Mouse (Mus musculus) cerebellum, postnatal 4 days (tissue): ENCODE measurements around the gene Snapc4.
"Not testable (repeated sequence)": the region's sequence is repeated elsewhere in the genome, so short reads cannot be mapped to it uniquely, and the experiment has no call there.

Experiments
- DNase-seq, 2 experiments: peaks; one replicate each; pipeline ENCODE4 v3.0.0; 2022; ENCODE audit warnings: low spot score in 2 of 2, mixed read lengths in 1 of 2

Snapc4 gene

DNA sequence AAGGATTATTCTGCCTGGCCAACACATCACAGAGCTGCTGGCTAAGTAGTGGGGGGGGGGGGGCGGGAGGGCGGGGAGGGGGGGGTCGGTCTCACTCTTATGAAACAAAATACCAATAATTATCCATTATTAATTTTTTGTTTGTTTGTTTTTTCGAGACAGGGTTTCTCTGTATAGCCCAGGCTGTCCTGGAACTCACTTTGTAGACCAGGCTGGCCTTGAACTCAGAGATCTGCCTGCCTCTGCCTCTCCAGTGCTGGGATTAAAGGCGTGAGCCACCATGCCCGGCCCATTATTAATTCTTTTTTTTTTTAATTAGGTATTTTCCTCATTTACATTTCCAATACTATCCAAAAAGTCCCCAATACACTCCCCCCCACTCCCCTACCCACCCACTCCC, 418 bp upstream of the Snapc4 start:
- not testable (repeated sequence) for DNase-seq

DNA sequence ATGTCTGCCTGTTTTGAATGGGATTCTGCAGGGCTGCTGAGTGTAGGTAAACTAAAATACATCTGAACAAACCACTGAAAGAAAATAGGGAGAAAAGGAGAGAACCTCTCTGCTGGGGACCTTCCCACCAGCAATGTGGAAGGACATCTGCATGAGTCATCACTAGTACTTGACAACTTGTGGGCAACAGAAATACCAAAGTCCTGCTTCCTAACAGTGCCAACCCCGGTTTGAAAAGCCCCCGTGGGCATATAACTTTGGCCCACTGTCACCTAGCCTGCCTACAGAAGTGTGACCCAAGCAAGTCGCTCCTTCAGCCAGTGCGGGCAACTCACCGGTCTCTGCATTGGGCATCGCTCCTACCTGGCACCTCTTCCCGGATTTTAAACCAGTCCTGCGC, 8.1 kb downstream of the Snapc4 start:
- DNase-seq = no peak

DNA sequence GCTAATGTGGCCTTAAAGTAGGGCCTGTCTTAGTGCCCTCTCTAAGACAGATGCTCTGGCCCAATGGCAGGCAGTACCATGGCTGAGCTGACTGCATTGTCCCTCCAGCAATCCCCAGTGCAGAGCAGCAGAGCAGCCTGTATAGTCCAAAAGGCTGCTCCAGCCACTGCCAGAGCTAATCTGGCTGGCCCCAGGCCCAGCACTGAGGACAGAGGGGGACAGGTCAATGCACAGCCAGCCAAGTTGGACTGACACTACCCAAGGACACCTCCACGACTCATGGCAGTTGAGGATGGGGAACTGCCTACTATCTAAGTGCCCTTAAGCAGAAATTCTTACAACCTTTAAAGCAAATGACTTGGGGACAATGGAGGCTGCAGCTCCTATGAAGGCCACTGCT, 11.9 kb downstream of the Snapc4 start:
- DNase-seq = no peak

DNA sequence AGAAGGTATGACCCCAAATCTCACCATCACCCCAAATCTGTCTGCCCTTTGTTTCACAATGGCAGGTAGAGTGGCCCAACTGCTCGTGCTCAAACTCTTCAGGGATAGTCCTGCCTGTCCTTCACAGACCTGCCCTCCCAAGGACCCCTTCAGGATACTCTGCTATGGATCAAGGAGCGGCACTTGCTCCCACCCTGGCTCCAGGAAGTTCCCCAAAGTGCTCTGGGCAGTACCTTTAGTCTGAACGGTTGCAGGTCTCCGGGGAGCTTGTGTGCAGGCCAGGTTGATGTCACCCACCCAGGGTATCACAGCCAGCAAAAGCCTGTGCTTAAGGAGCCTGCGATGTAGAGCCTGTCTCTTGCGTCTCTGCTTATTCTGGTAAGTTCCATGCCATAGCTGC, 12.5 kb downstream of the Snapc4 start:
- no peak for DNase-seq

DNA sequence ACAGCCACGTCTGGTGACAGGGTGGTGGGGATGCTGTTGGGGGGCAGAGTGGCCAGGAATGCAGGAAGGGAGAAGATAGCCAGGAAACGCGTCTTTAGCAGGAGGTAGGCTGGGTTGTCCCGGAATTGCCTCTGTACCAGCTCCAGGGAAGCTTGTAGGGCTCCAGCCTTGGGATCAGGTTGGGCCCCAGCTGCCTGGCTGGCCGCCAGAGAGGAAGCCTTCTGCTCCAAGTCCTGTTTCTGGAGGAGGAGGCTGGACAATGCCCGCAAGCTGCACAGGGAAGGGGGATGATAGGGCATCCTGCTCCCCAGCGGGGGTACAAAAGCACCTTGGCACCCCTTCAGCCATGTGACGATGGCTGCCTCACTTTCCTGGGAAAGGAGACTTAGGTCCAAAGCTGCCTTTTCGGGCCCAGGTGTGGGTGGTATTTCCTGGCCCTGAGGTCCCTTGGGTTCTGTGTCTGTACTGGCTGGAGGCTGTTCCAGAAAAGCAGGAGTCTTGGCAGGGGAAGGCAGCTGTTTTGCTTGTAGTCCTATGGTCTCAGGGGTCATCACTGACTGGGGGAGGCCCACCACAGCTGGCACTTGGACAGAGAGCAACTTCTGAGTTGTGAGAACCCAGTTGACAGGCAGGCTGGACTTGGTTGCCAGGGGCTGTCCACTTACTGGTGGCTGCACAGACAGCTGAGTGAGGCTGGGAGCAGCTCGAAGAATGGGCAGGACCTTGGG, 15.6 kb downstream of the Snapc4 start:
- peak in 1 of 2 experiments; percentile 61 for DNase-seq

DNA sequence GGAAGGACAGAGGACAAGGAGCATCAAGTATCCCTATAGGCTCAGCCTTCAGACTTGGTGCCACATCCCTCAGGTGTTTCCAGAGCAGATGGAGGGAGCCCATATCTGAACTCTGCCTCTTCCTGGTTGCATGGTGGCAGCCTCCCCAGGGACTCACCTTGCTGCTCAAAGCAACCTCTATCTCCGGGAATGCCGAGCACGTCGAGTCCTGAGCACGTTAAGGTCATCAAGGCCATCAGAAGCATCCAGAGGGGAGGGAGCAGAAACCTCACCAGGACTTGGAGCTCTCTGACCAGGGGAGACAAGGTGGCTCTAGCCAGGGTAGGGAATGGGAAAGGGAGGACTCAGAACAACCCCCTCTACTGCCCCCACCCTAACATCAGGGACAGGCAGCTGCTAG, 17.0 kb downstream of the Snapc4 start:
- no peak for DNase-seq

DNA sequence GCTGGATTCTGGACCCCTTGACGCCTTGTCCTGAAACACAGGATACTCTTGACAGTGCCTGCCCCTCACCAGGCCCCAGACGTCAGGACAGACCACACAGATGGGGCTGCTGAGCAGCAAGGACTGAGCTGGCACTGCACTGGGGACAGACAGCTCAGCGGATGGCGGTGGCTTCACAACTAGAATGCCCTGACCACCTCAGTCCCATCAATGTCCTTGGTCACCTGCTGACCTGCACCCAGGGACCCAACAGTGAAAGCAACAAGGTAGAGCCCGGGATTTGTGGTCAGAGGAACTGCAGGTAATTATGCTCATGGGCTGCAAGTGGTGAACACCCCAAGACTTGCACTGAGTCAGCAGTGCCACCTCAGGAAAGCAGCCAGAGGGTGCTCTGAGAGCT, 17.5 kb downstream of the Snapc4 start:
- no peak for DNase-seq

DNA sequence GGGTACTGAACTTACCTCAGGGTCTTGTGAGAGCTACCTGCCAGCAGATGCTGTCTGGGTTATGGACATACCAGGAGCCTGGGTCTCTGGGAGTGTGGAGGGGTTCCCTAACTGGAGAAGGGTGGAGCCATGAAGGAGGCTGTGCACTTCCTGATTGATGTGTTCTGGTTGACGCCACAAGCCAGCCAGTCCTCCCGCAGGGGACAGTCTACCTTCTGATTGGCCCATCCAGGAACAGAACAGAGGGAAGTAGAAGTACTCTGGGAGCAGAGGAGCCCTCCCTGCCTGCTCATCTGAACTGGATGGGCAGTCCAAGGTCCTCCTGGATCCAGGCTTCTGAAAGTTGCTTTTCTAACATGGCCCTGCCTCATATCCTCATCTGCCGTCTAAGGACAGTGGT, 19.7 kb downstream of the Snapc4 start, which contains the start of gene Card9:
Gene Card9 (minus strand): TSS at position 147 of the 400 bp plus-strand sequence.
- DNase-seq = no peak

DNA sequence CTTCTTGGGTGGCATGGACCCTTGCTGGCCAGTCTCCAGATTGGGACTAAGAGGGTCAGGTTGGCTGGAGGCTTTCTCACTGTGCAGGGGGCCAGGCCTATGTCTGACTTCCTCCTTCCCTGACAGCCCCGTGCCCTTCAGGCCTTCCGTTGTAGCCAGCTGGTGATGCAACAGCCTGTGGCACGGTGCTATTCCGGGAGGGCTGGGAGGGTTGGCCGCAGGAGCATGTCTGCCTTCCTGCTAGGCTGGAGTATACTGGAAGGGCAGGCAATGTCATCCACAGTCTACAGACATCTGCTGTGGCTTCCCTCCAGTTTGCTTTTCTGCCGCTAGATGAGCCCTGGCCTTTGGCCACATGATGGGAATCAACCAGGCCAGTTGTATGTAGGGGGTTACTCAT, 20.5 kb downstream of the Snapc4 start:
- peak in 1 of 2 experiments; percentile 38 for DNase-seq

DNA sequence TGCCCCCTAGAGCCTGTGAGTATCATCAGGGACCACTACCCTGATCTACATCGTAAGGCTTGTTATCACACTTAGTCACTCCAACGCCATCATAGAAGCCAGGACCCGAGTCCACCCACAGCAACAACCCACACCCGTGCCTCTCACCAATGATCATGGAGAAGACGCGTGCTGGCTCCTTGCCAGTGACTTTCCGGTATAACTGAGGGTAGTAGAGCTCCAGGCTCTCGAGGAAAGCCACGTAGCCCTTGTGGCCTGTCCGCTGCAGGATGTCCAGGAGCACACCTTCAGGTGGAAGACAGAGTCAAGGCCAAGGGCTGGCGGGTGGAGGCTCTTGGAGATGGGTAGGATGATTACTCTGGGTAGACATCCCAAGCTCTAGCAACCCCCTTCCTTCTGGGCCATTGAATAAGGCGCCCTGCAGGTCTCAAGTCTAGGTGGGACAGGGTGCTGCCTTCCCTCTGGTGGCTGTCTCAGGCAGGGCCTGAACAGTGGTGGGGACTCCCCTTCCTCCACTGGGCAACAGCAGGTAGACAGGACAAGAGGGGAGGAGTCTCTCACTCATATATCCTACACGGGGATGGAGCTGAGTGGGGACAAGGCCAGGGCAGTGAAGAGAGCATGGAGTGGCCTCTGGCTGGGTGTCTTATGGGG, 21.7 kb downstream of the Snapc4 start:
- DNase-seq = no peak

DNA sequence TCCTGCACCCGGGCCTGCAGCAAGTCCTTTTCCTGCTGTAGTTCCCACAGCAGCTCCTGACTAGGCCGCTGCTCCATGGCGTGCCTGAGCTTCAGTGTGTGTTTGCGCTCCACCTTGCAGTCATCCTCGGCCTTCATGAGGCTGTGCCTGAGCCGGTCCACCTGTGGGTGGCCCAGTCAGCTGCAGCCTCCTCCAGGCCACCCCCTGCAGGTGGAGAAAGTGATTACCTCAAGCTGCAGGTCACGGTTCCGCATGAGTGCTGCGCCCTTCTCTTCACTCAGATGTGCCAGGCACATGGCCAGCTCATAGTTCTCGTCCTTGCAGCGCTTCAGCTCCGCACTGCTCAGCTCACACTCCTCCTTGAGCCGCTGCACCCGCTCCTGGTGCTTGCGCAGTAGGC, 23.0 kb downstream of the Snapc4 start:
- no peak for DNase-seq

DNA sequence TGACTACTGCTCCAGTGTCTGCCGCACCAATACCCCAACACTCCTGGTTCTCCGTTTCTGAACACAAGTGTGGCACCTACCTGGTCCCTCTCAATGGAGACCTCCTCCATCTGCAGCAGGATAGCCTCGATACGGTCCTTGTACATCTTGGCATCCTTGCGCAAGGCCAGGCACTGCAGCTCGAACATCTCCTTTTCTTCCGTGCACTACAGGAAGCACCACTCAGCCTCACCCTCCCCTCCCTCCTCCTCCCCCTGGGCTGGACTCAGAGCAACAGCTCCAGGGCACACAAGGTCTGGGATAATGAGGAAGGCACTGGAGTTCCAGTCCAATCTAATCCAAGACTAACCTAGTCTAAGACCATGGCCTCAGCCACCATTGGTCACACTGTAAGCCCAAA, 23.8 kb downstream of the Snapc4 start:
- no peak for DNase-seq

DNA sequence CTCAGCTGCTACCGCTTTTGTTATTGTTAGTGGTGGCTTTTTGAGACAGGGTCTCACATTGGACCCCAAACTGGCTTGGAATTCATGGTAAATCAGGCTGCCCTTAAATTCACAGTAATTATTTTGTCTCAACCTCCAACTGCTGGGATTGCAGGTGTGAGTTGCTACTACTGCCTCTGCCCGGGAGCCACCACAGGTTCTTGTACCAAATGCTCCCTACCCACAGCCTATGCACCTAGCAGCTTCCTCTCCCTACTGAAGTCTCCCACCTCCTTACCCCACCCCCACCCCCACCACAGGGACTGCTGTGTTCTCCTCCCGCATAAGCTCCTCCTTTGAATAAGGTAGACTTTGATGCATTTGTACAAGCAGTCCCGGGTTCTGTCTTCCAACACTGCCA, 24.2 kb downstream of the Snapc4 start:
- DNase-seq = no peak

DNA sequence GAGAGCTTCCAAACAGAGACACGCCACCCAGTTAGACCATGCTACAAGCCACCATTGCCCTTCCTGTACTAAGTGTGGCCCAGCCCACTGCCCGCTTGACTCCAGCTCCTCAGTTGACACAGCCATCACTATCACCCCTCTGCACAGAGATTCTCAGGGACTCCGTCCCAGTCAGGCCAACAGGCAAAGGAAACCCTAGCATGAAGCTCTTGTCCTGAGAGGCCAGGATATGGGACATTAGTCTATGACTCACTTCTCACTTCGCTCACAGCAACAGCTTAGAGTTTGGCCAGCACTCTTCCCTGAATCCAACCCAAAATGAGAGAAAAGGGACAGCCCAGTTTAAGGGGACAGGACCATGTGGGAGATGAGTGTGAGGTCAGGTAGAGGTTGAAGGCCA, 26.1 kb downstream of the Snapc4 start:
- no peak for DNase-seq

DNA sequence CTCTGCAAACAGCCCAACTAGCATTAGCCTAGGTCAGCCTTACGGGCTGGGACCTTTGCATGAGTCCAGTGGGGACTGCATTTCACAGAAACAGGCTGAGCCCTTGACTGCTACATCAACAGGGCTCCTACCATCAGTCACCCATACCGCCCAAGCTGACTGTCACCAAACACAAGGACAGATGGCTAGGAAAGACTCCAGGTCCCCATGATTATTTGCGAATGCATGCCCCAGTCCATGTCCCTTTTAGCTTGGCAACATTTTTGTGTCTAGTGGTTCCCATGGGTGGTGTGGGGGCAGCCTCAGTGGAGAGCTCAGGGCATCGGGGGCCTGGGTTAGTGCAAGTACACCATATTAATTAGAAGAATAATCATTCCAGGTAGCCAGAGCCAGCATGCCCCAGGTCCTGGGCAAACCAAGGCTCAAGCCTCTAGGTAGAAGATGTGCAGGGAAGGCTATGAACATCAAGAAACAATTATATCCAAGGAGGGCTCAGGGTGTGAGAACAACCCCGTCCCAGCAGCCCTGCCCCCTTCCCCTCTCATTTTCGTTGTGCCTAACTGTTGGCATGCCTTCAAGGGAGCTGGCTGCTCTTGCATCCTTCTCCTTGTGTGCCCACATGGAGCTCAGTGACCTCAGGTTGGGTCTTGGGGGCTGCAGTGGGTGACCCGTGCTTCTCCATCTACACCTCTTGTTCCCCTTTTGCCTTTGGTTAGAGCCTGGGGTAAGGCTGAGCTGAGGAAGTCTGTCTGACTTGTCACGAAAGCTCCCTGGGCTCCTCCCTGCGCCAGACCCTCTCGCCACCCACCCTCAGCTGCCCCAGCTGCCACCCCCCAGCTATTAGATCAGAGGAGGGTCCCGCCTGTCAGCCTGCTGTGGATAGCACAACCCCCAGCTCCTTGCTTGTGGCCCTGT, 27.1 kb downstream of the Snapc4 start:
- no peak for DNase-seq

DNA sequence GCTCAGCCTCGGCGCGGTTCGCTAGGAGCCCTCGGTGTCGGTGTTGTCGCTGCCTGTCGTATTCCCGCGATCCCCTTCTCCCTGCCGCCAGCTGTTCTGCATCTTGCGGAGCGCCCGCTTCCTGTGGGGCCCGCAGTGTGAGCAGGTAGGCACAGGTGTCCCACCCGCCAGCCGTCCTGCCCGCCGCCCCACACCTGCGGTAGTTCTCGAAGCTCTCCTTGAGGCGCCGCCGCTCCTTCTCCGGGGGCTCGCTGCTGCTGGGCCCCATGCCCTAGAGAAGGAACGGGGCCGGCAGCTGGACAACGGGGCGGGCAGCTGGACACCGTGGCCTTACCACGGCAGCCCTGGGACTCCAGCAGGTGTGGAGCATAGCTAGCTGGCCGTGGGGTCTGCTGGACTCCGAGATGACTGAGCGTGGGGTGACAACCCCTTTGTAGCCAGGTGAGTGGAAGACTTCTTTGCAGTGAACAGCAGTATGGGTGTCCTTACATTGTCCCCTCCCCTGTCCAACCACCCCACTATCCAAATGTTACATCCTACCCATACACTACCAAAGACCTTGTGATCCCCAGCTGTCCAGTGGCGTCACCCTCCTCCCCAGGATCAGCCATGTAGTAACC, 28.1 kb downstream of the Snapc4 start:
- peak in 1 of 2 experiments; percentile 49 for DNase-seq

DNA sequence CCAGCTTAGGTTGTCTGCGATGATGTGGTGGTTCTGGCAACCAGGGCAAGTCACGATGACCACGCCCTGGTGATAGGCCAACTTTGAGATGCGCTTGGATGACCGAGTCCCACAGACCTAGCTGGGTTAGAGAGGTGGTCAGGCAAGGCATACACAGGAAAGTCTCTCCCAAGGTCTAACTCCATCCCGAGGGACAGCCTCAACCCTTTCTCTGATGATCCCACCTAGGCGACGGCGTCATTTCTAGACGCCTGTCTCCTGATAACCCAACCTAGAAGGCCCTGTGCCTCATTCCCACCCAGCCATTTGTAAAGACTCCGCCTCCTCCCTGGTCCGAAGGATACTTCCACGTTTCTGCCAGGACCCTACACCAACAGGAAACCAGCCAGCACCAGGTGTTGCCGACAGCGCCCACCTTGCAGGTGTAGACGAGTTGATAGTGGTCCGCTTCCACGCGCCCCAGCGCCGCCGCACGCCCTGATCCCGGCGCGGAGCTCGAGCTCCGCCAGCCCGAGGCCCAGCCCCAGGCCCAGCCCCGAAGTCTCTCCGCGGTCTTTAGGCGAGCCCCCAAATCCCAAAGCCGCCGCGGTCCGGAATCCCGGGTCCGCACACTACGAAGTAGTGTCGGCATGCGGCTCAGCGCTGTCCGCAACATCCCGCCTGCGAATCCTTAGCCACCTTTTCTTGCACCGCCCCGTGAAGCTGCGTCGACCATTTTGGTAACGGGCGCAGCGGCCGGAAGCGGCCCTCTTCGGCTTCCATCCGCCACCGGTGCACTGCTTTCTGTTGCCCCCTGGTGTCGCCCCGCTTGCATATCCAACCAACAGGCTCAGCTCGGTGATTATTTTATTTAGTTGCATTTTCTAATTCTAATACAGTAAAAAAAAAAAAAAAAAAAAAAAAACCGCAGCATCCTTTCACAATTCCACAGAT, 28.8 kb downstream of the Snapc4 start, which contains the start of gene Dnlz:
Gene Dnlz (minus strand): TSS at position 753 of the 933 bp plus-strand sequence.
- DNase-seq = peak; percentile 93 to 96

DNA sequence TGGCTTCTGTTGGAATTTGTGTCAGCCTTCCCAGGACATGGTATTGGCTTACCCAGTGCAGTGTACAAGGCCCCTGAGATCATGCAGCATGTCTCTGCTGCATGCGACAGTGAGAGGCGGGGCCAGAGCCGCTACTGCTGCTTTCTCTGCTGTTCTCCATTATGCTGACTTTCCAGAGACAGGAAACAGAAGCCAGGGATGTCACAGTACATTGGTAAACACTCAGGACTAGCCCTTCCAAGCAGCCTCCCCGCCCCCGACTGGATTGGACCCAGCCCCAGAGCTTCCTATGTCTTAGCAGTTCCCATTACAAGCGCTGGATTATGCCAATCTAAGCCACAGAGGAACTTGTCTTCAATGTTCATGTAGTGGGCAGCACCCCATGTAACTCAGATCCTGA, 32.2 kb downstream of the Snapc4 start:
- no peak for DNase-seq

DNA sequence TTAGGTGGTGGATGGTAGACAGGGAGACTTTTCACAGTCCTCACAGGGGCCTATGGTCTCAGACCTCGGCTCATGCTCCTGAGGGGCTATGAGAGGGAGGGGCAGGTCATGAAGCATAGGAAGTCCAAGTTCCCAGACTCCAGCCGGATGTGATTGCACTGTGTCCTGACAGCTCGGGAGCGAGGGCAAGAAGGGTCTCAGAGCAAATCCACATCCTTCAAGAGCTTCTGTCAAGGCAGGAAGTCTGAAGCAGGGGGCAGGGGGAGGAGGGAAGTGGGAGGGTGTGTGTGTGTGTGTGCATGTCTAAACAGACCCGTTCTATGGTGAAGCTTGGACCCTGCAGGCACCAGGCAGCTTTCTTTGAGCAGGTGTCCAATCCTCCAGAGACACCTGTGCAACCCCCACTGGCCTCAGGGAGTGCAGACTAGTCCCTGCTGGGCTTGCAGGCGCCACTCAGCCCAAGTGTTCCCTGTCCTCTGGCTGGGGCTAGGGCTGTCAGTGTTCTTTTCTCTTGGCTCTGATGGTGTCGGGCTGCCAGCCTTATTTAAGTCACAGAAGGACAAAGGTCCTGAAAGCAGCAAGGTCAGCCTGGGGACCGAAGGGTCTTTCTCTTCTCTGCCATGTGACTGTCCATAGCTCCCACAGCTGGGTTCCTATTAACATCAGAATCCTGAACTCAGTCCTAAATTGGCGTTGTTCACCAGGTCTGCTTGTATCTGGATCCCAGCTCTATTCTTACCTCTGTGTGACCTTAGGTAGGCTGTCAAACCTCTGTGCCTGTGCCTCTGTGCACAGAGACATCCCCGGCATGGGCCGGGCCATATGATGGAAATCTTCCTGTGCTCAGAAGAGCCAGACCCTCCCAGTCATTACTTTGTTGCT, 37.6 kb downstream of the Snapc4 start:
- DNase-seq = no peak

DNA sequence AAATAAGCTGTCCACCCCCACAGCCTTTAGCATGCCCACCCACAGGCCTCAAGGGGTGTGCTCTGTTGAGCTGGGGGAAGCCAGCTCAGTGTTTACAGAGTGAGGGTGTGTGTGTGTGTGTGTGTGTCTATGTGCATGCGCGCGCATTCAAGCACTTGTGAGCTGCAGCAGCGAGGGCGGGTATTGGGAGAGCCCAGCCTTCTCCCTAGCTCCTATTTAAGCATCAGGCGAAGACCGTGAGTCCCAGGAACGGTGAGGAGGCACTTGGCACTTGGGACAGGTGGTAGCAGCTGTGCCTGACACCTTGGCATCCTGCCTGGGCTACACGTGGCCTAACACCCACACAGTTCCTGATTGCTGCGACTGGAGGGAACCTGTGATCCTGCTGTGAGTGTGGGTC, 38.4 kb downstream of the Snapc4 start:
- no peak for DNase-seq
